Mouse (Mus musculus): ENCODE results near the gene Tbx5.

Gene Tbx5

DNA sequence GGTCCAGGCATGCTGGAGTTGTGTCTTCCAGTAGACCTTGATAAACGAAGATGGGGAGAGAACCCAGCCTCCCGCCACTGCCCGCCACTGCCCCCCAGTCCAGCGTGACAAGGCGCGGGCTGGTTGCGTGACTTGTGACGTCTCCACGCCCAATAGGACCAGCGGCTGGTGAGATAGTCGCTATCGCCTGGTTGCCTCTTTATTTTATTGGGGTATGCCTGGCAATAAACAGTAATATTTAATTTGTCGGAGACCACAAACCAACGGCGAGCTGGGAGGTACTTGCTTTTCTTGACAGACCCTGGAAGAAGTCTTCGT is at the start of gene Tbx5:
TSS of gene Tbx5 (plus strand) at position 190 of the 318 bp plus-strand sequence.
- no peak for DNase-seq

DNA sequence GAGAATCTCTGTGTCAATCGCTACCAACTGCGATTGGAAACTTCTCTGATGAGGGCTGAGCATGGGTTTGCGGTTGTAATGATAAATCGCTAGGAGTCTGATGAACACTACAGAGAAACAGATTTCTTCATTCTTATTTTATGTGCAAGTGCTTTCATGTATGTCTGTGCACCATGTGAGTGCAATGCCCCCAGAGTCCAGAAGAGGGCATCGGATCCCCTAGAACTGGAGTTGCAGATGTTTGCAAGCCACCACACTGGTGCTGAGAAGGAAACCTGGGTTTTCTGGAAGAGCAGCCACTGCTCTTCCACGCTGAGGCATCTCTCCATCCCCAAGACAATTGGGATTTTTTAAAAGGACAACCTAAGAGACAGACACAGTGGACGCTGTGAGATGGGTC is 46.5 kb upstream of the Tbx5 start:
- DNase-seq, result no peak

- no peak for DNase-seq
These were observed 40.8 kb upstream of the Tbx5 start for GRCm38 (mm10) chr5:119791664-119792063.

DNA sequence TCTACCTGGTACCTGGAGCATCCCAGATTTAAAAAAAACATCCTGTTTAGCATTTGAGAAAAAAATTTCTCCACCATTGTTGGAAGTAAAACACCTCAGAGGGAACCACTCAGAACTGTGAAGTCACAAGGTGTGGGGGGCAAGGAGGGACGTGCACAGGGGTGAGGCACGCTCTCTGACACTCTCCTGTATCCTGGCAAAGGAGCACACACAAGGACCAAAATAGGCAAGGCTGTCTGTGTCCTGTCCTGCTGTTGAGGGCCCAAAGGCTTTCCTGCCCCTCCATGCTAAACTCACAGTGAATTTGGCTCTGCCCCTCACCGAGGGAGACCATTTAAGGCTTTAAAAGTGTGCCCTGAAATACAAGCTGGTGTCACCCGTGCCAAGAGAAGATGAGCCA is 38.5 kb upstream of the Tbx5 start:
- no peak for DNase-seq

DNA sequence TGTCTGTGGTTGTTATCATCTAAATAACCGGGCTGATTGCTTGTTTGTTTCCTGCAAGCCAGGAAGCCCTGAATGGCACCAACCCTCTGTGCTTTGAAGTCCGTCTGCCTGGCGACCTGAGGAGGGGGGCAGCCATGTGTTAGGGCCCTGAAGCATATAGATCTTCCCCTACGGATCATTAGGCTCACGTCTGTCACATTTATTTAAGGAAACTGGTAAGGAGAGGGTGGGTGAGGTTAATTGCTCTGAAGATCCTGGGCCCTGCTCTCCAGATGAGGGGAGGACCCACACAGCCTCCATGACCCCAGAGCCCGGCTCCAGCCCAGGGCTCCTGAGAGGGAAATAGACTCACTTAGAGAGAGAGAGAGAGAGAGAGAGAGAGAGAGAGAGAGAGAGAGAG is 37.1 kb upstream of the Tbx5 start:
- no peak for DNase-seq

- no peak for DNase-seq
These were observed 36.7 kb upstream of the Tbx5 start for GRCm38 (mm10) chr5:119795777-119796176.

DNA sequence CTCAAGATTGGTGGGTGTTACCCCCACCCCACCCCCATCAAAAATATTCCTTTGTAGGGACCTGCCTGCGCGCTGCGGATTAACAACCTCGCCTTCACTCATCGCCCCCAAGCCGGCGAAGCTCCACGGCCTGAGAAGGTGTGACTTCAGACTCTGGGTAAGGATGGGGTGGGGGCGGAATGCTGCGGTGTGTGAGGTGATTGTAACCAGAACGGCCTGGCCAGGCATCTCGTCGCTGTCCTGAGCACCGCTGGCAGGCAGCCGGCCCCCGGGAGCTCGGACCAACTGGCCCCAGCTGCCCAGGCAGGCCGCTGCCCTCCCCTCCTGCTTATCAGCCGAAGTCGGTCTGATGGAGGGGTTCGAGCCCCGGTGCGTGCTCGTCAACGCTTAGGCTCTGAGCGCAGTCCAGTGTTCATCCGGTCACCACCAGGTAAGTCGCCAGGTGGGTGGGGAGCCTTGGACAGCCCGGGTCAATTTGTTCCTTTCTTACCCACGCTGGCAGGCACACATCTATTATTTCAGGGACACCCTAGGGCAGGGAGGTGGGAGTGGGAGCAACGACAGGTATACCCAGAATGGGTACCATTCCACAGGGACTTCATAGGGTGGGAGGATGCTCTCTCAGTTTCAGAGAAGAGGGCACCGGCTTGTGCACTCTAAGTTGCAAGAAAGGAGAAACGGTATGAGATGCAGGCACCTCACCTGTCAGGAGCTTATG is 35.9 kb upstream of the Tbx5 start:
- DNase-seq, result no peak

- DNase-seq, result no peak
These were observed 34.8 kb upstream of the Tbx5 start for GRCm38 (mm10) chr5:119797580-119798150.

DNA sequence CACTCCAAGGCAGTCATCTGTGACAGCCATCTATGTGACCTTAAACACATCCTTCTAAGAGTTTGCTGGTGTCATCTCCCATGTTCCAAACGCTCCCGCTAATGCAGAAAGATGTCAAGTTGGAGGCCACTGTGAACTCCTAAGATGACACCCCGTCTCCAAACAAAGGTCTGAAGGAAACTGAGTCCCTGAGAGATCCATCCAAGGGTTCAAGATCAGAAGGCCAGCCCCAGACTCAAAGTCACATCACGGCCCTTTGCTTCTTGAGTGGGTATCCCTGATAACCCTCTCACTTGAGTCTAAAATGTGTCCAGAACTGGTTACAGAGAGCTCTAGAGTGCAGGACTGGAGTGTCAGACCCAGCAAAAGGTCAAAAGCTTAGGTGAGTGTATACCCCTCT is 34.2 kb upstream of the Tbx5 start:
- DNase-seq, result no peak

GRCm38 (mm10) chr5:119798713-119799418 is 33.6 kb upstream of the Tbx5 start:
- no peak for DNase-seq

DNA sequence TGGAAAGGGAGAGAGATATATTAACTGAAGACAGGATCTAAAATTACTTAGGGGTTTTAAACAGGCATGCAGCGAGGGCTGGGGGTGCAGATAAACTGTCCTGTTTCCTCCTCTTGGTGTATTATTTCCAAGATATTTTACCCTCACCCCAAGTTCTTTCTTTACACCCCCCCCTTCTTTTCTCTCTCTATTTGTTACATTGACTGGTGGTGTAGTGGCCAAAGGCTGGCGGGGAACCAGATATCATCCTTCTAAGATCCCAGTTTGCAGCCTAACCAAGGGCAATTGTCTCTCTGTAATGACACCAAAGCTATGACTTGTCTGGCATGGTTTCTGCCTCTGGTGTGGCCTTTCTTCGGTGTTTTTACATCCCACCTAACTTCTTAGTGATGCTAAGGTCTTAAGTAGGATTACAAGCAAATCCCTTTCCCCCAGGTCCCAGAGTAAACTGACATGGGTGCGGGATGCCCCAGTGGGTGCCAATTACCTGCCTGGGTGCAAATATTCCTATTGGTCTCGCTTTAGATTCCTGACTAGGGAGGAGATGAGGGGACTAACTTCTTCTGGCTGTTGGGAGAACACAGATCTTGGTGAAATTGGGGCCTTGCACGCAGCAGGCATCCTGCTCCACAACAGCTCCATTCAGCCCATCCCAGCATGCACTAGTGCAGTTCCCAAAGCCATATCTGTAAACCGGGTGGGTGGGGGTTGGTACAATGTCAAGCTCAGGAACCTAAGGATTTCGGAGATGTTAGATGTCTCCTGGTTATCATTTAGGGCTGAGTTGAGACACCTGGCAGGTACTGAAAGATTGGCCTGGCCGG is 32.8 kb upstream of the Tbx5 start:
- DNase-seq, result no peak

DNA sequence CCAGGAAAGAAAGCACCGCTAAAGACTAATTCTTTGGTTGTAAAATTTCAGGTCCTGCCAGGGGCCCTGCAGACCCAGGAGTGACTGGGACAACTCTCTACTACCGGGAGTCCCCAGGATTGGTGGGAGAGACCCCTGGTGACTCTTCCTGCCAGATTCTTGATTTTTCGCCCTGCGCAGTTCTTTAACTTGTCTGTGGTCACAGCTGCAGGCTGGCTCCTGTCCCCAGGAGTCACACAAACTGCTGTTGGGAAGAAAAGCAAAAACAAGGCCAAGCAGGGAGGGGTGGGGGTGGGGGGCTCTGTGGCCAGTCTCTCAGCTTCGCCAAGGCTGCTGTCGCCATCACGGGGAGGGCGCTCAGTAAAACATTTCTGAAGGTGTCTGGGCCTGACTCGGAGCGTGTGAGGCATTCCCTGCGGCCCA is 32.2 kb upstream of the Tbx5 start:
- DNase-seq, result no peak

GRCm38 (mm10) chr5:119802617-119803410 is 29.7 kb upstream of the Tbx5 start:
- DNase-seq, result no peak

- DNase-seq, result no peak
These were observed 28.8 kb upstream of the Tbx5 start for GRCm38 (mm10) chr5:119803411-119804251.

DNA sequence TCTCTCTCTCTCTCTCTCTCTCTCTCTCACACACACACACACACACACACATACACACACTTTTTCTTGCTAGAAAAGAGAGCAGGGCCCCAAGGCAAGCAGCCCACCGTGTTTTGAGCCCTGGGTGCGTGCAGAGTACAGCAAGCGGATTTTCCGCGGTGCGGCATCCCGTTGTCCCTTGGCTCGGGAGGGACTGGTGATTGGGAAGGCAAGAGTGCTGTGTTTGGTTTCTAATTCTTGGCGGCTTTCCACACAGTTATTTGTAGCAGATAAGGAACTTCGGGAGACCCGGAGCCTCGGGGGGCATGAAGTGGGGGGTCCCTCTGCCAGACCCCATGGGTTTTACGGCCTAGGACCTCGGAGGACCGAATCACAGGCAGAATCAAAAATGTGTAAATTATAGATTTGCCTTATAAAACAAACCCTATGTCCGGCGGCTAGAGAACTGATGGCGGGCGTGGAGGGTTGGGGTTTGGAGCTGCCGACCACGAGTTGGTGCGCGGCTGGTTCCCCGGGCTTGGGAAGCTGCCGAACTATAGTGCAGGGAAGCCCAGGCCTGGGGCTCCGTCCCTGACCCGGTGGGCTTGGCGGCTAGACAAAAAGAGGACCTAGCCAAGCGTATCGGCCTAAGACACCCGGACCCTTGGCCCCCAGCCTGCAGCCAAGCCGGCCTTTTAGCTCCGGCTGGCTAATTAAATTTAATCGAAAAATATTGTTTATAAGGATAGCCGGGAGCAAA is 28.0 kb upstream of the Tbx5 start:
- DNase-seq, result no peak

DNA sequence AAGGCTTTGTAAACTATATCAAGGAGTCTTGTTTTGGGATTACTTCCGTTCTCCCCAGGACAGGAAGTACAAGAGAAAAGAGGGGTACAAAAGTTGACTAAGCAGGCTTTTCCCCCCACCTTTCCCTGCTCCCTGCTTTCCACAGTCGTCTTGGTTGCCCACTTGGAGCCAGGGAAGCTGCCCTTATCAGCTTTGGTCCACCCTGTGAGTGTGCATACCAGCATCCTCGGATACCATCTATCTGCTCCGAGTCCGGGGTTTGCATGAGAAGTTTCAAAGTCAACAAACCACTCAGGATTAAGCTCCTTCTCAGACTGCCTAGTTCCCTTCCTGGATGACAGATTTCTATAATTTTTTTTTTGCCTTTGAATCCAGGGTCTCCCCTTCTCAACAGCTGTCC is 26.8 kb upstream of the Tbx5 start:
- DNase-seq, result no peak

DNA sequence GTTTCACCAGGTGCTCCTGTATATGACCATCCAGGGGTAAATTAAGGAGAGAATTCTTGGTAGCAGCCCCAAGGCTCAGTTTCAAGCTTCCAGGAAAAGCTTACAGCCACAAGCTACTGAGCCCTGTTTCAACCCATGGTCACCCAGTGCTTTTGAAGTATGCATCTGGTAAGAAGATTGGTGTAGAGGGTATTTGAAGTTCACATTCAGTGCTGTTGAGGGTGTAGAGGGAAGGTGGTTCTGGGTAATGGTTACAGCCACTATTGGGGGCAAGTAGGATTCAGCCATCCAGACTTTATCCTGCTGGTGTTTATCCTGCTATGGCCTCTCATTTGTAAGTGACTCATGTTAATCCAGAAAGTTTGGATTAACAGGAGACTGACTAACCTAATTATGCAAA is 26.0 kb upstream of the Tbx5 start:
- no peak for DNase-seq

DNA sequence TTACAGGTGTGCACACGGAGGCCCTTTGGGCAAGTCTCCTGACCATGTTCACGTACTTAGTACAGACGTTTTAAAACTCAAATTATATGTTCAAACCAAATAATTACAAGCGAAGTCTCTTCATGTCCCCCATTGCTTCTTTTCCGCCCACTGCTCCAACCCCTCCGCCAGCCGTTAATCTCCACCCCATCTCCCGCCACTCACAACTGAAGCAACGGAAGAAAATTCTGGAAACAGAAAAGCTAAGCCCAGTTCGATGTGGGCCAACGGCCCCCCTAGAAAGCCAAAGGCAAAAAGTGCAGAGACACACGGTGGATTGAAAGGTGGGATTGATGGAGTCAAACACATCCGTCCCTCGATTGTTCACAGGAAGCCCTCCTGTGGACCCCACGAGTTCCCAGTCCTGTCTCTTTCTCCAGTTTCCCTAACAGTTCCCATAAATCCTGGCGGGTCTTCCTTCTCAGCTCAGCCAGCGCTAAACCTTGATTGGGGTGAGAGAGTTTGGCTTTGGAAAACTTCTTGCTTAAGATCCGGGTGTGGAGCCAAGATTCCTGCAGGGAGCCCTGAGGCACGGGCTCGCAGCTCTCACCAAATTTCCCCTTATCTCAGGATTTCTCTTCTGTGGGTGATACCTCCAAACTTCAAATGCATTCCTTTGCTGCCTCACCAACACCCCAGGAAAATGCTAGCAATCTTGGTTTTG is 24.8 kb upstream of the Tbx5 start:
- DNase-seq, result no peak

DNA sequence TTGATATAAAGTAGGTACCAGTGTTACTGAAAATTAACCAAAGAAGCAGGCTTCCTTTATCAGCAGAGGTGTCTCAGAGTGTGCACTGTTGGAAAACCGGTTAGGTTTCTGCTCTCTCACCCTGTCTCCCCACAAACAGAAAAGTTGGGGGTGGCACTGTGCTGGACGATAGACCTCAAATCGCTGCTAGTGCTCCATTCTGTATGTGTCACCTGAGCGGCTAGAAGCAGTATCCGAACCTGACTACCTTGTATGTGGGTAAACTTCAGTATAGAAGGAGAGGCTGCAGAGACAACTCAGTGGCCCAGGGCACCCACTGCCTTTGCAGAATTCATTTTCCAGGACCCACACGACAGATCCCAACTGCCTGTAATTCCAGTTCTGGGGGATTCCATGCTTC is 23.8 kb upstream of the Tbx5 start:
- no peak for DNase-seq

DNA sequence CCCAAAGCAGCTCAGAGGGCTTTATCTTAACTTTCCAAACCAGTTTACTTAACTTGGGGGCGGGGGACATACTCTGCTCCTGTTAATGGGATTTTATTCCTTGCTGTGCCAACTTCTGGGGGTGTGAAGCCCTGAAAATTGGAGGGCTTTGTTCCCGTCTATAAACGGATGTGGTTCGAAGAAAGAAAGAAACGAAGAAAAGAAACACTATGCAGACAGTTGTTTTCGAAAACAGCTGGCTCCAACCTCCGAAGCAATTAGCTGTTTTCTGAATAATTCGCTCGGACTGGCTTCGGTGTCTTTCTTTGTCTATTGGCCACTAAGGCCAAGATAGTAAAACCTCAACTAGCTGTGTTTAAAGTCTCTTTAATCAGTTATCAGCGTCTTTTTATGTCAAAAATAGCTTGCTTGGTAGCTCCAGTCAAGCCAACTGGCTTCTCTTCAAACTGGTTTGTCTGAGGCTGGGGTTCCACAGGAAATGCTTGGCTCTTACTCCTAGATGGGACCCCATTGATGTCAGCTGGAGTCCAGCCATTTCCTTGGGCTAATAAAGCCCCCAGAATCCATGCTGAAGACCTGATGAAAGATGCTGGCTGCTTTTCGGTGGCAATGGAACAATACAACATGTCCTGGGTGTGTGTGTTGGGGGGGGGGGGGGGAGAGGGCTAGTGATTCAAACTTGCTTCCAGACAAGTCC is 21.3 kb upstream of the Tbx5 start:
- no peak for DNase-seq
